Mouse (Mus musculus) ES-Bruce4 (cell line): Measurements from ENCODE around the gene Iqgap3. TPM values are rescaled to one million over a fixed set of nuclear protein-coding genes. Genes with fewer than 3 reads are reported as not detected.
A peak's percentile ranks its signal among the peaks of the same experiment; 100 is the strongest.

Experiments used
- H3K27ac ChIP-seq: 2 replicates; pipeline ENCODE4 v1.5.1; 2012; ENCODE audit warnings: low read length, inconsistent platforms; ENCODE audit not compliant: insufficient read depth
- H3K27me3 ChIP-seq: 2 replicates; pipeline ENCODE4 v1.6.1; 2012; ENCODE audit warnings: mild to moderate bottlenecking, low read length, inconsistent platforms; ENCODE audit not compliant: control insufficient read depth, poor library complexity, insufficient read depth, severe bottlenecking
- H3K36me3 ChIP-seq: 2 replicates; pipeline ENCODE4 v1.6.1; 2012; ENCODE audit warnings: inconsistent platforms, mild to moderate bottlenecking, low read length, moderate library complexity; ENCODE audit not compliant: control insufficient read depth, poor library complexity, insufficient read depth, severe bottlenecking
- H3K4me1 ChIP-seq: one replicate; pipeline ENCODE4 v1.8.1; 2011; ENCODE audit warnings: low read length; ENCODE audit not compliant: control insufficient read depth, insufficient read depth
- H3K4me3 ChIP-seq: 2 replicates; pipeline ENCODE4 v1.5.1; 2011; ENCODE audit warnings: low read depth, mild to moderate bottlenecking, low read length
- H3K9ac ChIP-seq: 2 replicates; pipeline ENCODE4 v1.6.1; 2012; ENCODE audit warnings: low read depth, mild to moderate bottlenecking, inconsistent platforms; ENCODE audit not compliant: poor library complexity, severe bottlenecking
- H3K9me3 ChIP-seq: replicated peaks from 2 replicates; pipeline ENCODE4 v1.6.1; 2012; ENCODE audit warnings: mild to moderate bottlenecking, low read length, inconsistent platforms; ENCODE audit not compliant: control insufficient read depth, poor library complexity, insufficient read depth, severe bottlenecking
- CTCF ChIP-seq: IDR thresholded peaks from one replicate; pipeline ENCODE4 v1.8.1; 2011; ENCODE audit warnings: low read depth, low read length
- EP300 ChIP-seq: IDR thresholded peaks from 2 replicates; pipeline ENCODE4 v1.6.1; 2011; ENCODE audit warnings: low read depth, low read length; ENCODE audit not compliant: insufficient read depth
- POLR2A ChIP-seq: IDR thresholded peaks from one replicate; pipeline ENCODE4 v1.8.1; 2011; ENCODE audit warnings: low read length; ENCODE audit not compliant: insufficient read depth
- polyA plus RNA-seq: library from polyadenylated mRNA; stranded (reverse); fragments of >200 nt; gene quantifications from 2 replicates; pipeline ENCODE4 v1.2.4, GENCODE M21; 2011; ENCODE audit warnings: low read depth; ENCODE audit not compliant: missing spikeins, insufficient read depth, insufficient read length

Iqgap3 gene
- polyA plus RNA-seq, 1 experiment: 30.9 TPM

GRCm38 (mm10) chr3:88100251-88100650 lies 18.5 kb downstream of the Iqgap3 start:
- no peaks in the 10 kb centered on the region for H3K4me1 ChIP-seq
- no peaks in the 10 kb centered on the region for H3K9me3 ChIP-seq
- H3K36me3 ChIP-seq: peaks cover 36% of the 10 kb centered on the region
- H3K4me3 ChIP-seq: no peak overlapping the region
- no peaks in the 10 kb centered on the region for H3K27me3 ChIP-seq
- no peak overlapping the region for H3K27ac ChIP-seq
- TF ChIP-seq EP300: no peak
- no peak for TF ChIP-seq POLR2A
- TF ChIP-seq CTCF: no peak
- H3K9ac ChIP-seq: no peak overlapping the region

- no peak overlapping the region for H3K9ac ChIP-seq
Measured at GRCm38 (mm10) chr3:88101736-88102135, 20.0 kb downstream of the Iqgap3 start.

GRCm38 (mm10) chr3:88102196-88102595 lies 20.4 kb downstream of the Iqgap3 start:
- H3K9me3 ChIP-seq: no peaks in the 10 kb centered on the region
- no peak overlapping the region for H3K9ac ChIP-seq
- H3K36me3 ChIP-seq: peaks cover 34% of the 10 kb centered on the region
- H3K27me3 ChIP-seq: no peaks in the 10 kb centered on the region
- H3K4me1 ChIP-seq: no peaks in the 10 kb centered on the region
- no peak overlapping the region for H3K4me3 ChIP-seq
- no peak overlapping the region for H3K27ac ChIP-seq
- TF ChIP-seq POLR2A (no peak), CTCF (no peak), EP300 (no peak)

More at GRCm38 (mm10) chr3:88101736-88102135, 20.0 kb downstream of the Iqgap3 start:
- Histone ChIP-seq H3K27ac (no peak overlapping the region), H3K27me3 (no peaks in the 10 kb centered on the region), H3K4me3 (no peak overlapping the region), H3K4me1 (no peaks in the 10 kb centered on the region), H3K9me3 (no peaks in the 10 kb centered on the region), H3K36me3 (peaks cover 38% of the 10 kb centered on the region)
- TF ChIP-seq EP300 (no peak), CTCF (no peak), POLR2A (no peak)

GRCm38 (mm10) chr3:88102611-88103010 lies 20.8 kb downstream of the Iqgap3 start:
- Histone ChIP-seq H3K4me3 (no peak overlapping the region), H3K9me3 (no peaks in the 10 kb centered on the region), H3K9ac (no peak overlapping the region), H3K36me3 (peaks cover 34% of the 10 kb centered on the region), H3K27ac (no peak overlapping the region), H3K4me1 (no peaks in the 10 kb centered on the region), H3K27me3 (no peaks in the 10 kb centered on the region)
- TF ChIP-seq CTCF (no peak), EP300 (no peak), POLR2A (no peak)

GRCm38 (mm10) chr3:88106126-88106525 lies 24.4 kb downstream of the Iqgap3 start:
- no peak overlapping the region for H3K4me3 ChIP-seq
- H3K9me3 ChIP-seq: no peaks in the 10 kb centered on the region
- TF ChIP-seq CTCF (peak; percentile 49), POLR2A (no peak)
- H3K27ac ChIP-seq: no peak overlapping the region
- no peak overlapping the region for H3K9ac ChIP-seq
- H3K4me1 ChIP-seq: no peaks in the 10 kb centered on the region
- H3K36me3 ChIP-seq: peaks cover 36% of the 10 kb centered on the region
- no peaks in the 10 kb centered on the region for H3K27me3 ChIP-seq

- Histone ChIP-seq H3K4me3 (no peak overlapping the region), H3K9me3 (no peaks in the 10 kb centered on the region), H3K36me3 (peaks cover 32% of the 10 kb centered on the region), H3K27me3 (no peaks in the 10 kb centered on the region), H3K4me1 (no peaks in the 10 kb centered on the region), H3K27ac (no peak overlapping the region), H3K9ac (no peak overlapping the region)
- TF ChIP-seq POLR2A: no peak
- no peak for TF ChIP-seq CTCF
- no peak for TF ChIP-seq EP300
Measured at GRCm38 (mm10) chr3:88109126-88109525, 27.4 kb downstream of the Iqgap3 start.
